Comparison of ENCODE assay signal across 17 mouse cellular contexts in genomic region chr12:68672011-68672410, GRCm38 (mm10).
"Had no signal": no experiment of that assay in that cellular context is flagged by ENCODE, and none has a peak within 500 bp of the region (broad histone marks: within the 10 kb centered on the region; RNA-seq: fewer than 3 reads in every experiment).

No protein-coding gene starts in this region.

- H3K9me3 ChIP-seq: midbrain, embryonic 10.5 days; midbrain, embryonic 12.5 days; neural tube, embryonic 13.5 days; neural tube, embryonic 15.5 days had no signal

- H3K27me3 ChIP-seq: midbrain, embryonic 12.5 days; neural tube, embryonic 13.5 days; neural tube, embryonic 15.5 days had no signal

- H3K4me1 ChIP-seq: midbrain, embryonic 10.5 days; midbrain, embryonic 12.5 days; neural tube, embryonic 15.5 days had no signal

- H3K4me3 ChIP-seq: midbrain, embryonic 10.5 days; midbrain, embryonic 12.5 days; myocyte; neural tube, embryonic 13.5 days; neural tube, embryonic 15.5 days had no signal

- H3K27ac ChIP-seq: midbrain, embryonic 10.5 days; midbrain, embryonic 12.5 days; neural tube, embryonic 13.5 days; neural tube, embryonic 15.5 days had no signal

- DNase-seq: lung, embryonic 14.5 days; lung, postnatal 10 days; lung, postnatal 4 days; midbrain, embryonic 14.5 days; retina, postnatal 1 day; right cerebral cortex, adult 18-20 months; right cerebral cortex, postnatal 25 days; right cerebral cortex, postnatal 4 days; spleen, adult 18-20 months; thymus, adult 18-20 months; thymus, postnatal 14 days; thymus, postnatal 36 days had no signal

- H3K36me3 ChIP-seq: midbrain, embryonic 10.5 days; midbrain, embryonic 12.5 days; neural tube, embryonic 13.5 days; neural tube, embryonic 15.5 days had no signal
